Mouse (Mus musculus): Measurements from ENCODE around the gene Wdtc1.

The Wdtc1 gene

DNA sequence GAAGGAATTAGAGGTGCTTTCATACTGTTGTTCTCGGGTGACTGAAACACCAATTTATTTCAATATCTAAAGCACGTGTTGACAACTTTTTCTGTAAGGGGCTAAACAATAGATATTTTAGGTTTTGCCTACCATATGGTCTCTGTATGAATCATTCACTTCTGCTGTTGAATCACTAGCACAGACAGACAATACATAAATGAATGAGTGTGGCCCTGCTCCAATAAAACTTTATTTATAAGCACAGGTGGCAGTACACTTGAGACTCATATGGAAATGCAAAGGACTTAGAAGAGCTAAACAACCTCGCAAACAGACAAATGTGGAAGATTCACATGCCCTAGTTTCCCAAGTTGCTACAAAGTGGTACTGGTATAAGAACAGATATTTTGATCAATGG, 33.6 kb downstream of the Wdtc1 start:
- no peak for DNase-seq

DNA sequence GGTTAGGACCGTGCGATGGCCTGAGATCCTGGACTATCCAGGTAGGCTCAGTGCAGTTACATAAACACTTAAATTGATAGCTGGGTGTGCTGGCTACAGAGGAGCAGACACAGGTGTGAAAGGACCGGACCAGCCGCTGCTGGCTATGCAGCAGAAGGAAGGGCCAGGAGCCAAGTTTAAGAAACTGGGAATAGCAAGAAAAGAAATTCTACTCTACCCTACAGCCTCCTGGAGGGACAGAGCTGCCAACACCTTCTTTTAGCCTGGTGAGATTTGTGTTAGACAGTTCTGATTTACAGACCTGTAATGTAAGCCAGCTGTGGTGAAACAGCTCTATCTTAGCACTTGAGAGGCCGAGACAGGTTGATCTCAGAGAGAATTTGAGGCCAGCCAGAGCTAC, 37.3 kb downstream of the Wdtc1 start:
- DNase-seq = no peak

DNA sequence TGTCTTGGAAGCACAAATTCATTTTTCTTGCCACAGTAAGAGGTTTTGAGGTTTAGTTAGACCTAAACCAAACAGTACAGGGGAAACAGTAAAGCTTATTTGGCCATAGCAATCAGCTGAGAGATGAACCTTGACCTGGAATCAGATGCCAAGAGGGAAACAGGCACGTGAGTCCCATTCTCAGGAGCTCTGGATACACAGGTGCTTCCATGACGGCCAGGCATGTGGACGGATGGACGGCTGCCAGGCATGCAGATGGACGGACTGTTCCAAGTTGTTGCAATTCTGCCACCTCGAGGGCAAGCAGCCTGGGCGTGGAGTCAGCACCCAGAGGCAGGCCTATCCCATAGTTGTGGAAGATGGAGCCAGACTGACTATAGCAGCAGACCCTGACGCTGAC, 38.4 kb downstream of the Wdtc1 start:
- no peak for DNase-seq

DNA sequence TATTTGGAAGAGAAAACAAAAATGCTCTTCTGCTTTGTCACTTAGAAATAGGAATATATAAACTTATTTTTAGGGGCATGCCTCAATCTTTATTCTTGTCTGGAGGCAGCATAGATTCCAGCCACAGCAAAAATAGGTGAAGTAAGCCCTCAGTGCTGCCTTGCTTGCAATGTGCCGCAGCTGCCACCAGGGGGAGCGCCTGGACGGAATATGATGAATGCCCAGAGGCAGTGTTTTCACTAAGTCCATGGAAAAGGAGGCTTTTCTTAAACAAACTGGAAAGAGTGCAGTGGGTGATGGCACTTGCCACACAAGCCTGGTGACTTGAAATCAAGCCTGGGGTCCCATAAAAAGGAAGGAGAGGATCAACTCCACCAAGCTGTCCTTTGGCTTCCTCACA, 43.3 kb downstream of the Wdtc1 start:
- peak; percentile 80 to 87 for DNase-seq

DNA sequence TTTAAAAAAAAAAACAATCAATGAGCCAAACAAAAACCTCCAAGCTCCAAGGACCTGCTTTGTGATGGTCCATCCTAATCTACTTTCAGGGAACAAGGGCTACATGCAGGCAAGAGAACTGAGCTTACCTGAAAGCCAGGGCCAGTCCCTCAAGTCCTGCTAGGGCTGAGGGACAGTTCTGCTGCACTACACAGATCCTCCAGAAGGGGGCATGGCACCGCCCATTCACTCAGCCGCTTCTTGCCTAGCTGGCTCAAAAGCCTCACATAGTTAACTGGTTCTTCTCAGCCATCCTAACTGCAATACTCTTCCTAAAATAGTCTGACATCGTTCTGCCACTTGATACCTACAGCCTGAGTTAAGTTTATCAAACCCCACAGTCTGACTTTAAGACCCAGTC, 46.0 kb downstream of the Wdtc1 start:
- peak; percentile 47 to 49 for DNase-seq

DNA sequence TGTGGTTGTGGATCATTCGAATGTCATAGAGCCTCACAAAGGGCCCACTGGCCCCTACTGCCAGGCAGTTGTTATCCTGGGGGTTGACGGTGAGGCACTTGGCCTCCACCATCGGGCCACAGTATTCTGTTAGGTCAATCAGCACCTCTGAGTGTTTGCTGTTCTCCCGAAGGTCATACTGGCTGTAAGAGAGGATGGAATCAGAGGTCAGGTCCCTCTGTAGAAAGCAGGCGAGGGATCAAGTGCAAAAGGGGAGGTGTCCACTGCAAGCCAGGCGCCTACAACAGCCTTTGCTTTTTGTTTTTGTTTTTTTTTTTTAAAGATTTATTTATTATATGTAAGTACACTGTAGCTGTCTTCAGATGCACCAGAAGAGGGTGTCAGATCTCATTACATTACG, 47.5 kb downstream of the Wdtc1 start:
- DNase-seq = no peak

DNA sequence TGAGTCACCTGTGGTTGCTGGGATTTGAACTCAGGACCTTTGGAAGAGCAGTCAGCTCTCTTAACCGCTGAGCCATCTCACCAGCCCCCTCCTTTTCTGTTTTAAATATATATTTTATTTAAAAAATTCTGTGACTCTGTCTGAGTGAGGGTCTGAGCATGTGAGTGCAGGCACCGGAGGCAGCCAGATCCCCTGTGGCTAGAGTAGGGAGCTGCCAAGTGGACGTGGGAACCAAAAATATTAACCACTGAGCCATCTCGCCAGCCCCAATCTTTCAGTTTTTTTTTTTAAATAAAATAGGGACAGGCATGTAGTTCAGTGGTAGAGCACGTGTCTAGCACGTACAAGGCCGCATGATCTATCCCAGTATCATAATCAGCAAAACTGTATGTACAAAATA, 48.5 kb downstream of the Wdtc1 start:
- DNase-seq = no peak

DNA sequence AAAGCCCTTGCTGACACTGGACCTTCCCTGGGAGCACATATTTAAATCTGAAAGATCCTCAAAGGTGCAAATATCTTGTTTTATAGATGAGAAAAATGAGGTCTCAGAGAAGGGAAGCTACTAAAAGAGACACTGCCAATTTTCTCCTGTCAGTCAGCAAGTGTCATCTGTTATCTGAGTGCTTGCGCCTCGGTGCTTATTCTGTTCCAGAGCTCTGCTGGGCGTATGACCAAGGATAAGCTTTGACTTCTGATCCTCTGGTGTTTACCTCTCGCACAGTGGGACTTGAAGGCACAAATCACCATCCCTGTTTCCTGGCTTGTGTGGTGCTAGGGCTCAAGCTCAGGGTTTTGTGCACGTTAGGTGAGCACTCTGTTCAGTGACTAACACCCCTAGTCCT, 50.6 kb downstream of the Wdtc1 start:
- no peak for DNase-seq

DNA sequence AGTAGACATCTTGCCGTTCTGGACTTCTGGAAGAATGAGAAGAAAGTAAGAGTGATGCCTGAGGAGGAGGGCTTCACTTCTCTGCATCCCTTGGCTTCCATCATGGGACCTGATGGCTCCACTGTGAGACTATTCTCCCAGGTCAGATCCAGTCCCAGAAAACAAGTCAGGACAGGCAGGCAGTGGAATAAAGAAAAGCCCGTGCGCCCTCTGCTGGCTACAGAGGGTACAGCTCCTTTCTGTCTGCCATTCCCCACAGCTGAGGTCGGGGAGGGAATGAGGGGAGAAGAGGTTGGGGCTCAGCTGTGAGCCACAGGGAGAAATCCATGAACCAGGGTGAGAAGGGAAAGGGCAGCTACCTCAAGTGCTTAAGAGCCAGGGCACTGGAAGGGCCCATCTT, 51.5 kb downstream of the Wdtc1 start:
- DNase-seq = peak; percentile 61 to 65

DNA sequence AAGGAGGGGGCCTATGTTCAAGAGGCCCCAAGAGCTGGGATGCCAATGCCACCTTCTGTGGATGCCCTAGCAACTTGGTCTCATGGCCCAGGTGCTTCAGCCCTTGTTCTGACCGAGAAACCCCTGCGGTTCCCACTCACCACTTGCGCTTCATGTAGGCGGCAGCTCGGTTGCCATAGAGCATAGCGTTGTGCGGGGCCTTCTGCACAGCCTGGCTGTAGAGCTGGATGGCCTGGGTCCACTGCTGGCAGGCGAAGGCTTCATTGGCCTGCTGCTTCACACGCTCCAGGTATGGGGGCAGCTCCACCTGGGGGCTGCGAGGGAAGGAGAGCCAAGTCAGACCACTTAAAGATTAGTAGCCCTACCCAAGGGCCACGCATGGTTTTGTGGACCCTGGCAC, 52.9 kb downstream of the Wdtc1 start:
- DNase-seq = no peak

DNA sequence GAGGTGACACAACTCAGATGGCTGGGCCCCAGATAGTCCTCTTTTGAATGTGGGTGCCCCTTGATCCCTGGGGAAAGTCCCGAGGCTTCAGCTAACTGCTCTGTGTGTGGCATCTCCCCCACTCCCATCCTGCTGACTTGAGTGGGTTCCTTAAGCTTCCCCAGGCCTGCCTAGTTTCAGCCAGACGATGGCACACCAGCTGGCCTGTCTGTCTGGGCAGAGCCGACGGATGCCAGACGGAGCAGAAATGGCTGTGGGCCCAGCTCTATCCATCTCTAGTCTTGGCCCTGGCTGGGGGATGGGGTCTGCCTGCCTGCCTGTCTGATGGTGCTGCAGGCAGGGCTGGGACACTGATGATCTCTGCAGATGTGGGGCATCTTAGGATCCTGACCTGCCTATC, 53.6 kb downstream of the Wdtc1 start:
- DNase-seq = peak in 1 of 2 experiments; percentile 25

DNA sequence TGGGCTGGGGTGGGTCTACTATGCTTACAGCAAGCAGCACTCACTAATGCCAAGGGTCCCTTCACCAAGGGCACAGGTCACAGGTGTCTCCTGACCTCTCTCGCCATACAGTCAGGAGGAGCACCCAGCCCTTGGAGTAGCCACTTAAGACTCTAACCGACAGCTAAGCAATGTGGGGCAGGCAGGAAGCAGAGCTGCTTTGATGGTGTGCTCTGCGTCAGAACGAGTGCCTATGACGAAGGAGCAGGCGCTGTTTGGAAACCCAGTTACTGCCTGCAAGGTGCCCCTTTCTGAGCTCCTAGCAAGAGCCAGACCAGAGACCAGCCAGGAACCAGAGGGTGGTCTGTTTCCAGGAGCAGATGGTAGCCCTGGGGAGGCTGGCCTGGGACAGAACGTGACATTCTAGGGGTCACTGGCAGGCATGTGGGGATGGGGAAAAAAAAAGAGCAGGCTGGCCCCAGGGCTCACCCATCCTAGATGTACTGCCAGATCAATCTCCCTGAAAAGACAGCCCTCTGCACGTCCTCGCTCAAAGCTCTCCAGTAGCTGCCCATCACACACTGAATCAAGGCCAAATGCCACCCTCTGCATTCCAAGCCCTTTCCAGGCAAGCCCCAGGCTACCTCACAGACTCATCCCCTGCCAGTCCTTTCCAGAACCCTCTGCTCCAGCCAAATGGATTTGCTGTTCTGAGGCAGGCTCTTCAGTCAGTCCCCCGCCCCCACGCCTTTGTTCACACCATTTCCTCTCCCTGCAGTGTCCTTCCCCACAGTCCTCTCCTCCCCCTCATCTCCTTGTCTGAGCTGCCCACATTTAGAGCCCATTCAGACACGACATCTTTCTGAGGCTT, 54.5 kb downstream of the Wdtc1 start:
- peak; percentile 66 to 84 for DNase-seq

DNA sequence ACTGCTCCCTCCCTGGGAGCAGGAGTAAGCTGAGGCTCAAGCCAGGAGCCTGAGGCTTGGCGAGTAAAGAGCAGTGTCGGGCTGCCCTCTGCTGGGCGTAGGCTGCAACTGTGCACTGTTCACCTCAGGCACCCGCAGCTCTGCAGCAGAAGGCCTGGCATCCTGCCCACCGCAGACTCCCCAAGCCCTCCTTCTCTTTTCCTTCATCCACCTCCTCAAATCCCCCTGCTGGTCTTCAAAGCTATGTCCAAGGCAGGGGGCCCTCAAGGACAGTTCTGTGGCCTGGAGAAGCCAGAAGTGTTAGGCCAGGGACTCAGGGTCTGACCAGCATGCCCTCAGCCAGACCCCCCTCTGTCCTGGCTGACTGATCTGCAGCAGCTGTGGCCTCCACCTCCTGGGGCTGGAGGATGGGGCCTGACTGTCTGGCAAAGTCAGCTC, 55.5 kb downstream of the Wdtc1 start:
- peak; percentile 89 for DNase-seq

DNA sequence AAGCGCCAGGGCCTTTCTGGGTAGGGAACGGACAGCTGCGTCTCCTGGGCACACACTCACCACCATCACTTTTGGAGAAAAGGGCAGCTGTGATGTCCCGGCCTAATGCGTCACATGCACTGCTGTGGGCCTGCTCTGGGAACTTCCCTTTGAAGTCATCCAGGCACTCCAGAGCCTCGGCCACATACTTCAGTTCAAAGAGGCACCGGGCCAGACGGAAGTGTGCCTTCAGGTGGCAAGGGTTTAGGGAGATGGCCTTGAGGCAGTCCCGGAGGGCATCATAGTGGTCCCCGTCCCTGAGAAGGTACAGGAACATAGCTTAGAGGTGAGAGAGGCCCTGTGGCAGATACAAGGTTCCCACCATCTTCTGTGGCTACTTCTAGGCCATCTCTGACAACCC, 55.9 kb downstream of the Wdtc1 start:
- DNase-seq = no peak

DNA sequence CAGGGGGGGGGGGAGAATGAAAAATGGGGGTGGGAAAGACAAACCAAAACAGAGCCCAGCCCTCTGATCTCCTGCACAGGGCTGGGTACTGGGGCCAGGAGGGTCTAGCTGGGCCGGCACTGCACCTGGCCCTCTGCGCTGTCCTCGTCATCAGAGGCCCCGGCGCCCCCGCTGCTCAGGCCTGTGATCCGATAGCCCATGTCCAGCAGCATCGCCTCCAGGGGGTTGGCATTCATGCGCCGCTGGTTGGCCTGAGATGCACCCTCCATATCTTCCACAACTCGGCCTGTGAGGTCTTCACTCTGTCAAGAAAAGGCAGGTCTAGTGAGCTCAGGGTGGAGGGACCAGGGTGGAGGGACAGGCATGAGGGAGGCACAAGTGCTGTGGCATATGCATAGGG, 59.2 kb downstream of the Wdtc1 start:
- DNase-seq = peak in 1 of 2 experiments; percentile 27

DNA sequence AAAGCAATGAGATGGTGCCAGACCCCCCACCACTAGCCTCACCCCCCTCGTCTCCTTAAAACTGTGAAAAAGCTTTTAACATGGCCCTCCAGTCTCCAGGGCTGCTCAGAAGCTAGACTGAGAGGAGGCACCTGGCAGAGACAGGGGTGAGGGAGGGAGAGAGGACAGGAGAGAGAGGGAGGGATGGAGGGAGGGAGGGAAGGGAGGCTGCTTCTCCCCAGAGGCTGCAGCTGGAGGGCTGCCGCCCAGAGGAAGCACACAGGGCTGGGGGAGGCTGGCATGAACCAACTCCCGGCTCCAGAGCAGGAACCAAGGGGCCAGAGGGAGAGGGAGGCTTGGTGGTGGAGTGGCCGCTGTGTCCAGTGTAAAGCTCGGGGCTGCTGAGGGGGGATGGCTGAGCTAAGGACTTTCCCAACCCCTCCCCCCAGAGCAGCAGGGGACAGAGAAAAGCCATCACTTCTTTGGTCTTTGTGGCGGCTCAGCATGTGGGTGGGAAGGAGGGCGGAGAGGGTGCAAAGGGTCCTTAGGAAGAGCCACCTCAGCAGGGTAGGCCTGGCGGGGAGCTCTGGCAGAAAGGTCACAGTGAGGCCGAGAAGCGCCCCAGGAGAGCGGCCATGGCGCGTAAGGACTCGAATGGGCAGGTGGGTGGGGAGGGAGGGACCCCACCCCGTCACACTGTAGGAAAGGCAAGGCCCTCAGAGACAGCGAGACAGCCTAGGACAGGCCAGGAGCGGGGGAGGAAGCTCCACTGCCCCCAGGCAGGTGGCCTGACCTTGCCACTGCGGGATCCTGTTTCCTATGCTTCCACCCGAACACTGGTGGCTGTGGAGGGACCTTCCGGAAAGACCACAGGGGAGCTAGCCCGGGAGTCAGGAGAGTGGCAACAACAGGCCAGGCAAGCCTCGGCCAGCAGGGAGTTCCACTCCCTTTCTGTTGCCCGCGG, 60.1 kb downstream of the Wdtc1 start:
- peak; percentile 48 to 68 for DNase-seq

DNA sequence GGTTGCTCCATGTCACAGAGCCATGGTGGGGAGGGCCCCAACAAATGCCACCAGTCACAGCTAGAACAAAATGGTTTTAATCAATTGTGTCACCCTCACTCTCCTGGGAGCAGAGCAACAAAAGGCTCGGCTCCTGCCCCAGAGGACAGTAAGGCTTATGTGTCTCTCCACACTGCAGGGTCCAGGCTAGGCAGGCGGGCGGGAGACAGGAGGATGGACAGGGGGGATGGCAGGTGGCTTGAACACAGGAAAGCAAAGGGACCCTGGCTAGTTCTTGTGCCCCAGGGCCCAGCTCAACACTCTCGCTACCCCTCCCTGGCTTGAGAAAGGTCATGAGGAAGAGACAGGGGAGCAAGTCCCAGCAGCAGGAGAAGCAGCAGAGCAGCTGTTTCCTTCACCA, 60.9 kb downstream of the Wdtc1 start:
- DNase-seq = no peak

DNA sequence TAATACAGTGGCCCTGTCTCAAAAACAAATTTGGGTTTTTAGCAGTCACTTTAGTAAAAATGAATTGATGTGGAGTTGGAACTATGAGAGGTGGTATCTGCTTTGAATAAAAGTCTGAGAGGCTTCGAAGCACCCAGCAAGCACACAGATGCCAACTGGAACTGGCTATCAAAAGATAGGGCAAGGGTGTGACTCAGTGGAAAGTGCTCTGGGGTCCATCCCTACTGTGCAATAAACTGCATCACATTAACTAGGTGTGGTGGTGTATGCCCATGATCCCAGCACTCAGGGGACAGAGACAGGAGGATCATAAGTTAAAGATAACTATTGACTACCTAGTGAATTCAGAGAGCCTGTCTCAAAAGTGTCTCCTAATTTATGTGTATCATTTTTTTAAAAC, 62.0 kb downstream of the Wdtc1 start:
- DNase-seq = no peak

DNA sequence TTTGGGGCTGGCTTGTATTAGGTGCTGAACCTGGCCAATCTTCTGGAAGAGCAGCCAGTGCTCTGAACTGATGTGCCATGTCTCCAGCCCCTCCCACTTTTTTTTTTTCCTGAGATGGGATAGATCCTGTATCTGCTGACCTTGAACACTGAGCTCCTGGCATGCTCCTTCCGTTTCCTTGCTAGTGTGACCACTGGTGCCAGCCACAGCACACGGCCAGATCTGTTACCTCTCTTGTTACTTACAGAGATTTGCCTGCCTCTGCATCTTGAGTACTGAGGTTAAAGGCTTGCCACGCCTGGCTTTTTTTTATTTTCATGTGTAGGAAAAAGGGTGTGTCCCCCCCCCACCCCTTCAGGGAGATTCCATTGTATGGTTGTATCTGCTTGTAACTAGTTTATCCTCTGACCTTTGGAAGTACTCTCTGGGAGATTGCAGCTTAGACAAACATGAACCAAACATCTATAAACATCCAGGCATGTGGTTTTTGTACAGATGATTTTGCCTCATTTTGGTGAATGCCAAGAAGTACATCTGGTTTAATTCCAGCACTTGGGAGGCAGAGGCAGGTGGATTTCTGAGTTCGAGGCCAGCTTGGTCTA, 66.7 kb downstream of the Wdtc1 start:
- no peak for DNase-seq

DNA sequence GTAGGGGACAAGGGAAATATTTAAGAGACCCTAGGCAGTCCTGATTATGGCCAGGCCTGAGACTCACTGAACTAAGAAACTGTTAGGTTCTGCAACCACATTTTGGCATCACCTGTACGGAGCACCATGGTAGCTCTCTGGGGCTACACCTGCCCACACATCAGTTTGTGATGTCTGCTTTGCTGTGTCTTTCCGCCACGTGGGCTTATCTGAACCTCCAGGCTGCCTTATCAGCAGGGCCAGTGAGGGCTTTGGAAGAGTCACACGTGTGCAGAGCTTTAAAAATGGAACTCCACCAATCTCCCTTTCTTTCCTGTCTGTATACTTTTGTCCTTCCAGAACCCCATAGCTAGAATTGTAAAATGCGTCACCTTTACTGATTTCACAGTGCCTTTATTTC, 67.3 kb downstream of the Wdtc1 start:
- DNase-seq = no peak

DNA sequence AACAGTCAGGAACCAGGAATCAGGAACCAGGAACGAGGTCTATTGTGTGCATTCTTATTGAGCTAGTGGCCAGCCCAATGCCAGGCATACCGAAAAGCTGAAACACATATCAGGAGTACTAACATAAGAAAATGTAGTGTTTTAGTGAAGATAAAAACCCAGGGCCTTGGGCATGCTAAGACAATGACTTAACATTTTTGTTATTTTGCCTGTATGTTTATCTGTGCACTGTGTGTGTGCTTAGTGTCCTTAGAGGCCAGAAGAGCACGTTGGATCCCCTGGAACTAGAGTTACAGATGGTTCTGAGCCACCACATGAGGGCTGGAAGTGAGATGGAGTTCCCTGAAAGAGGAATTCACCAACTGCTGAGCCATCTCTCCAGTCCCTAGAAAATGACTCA, 68.0 kb downstream of the Wdtc1 start:
- DNase-seq = no peak

DNA sequence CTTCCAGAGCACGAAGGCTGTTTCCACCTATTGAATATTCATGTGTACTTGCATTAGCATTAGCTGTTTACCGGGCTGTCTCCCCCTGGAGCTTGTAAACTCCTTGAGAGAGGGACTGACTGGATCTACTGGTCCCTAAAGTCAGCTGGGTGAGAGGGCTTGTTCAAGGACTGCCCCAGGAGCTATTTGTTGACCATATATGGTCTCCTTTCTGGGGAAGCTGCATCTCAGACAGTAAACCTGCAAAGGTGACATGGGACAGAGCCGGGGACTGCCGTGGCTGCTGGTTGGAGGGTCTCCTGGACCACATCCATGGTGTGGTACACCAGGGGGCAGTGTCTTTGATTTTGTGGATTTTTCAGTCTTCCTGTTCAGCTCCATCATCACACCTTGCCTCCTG, 70.6 kb downstream of the Wdtc1 start:
- no peak for DNase-seq

DNA sequence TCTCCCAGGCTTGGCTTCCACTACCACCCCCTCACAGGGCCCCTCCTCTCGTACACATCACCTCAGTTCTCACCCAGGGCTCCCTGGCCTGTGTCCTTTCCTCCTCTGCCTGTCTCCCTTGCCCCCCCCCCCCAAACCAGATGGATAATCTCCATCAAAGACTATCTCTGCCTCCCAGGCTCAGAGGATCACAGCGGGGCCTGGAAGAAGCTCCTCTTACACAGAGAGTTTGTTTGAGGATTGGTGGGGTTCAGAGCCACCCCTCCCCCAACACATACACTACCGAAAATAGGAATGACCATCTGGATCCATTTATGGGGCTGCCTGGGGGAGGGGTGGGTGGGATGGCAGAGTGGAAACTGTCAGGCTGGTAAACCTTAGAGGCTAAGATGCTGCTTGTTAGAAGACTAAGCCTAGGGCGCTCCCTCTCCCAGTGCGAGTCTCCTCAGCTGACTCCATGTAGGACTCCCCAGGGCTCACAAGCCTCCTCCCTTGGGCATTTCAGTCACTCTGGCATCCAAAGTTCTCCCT, 71.3 kb downstream of the Wdtc1 start:
- no peak for DNase-seq

Measured in thymus, postnatal 36 days (tissue).